Mouse (Mus musculus) liver, postnatal 0 days (tissue): ENCODE measurements around the gene Cenph.
"Not testable (repeated sequence)": the region's sequence is repeated elsewhere in the genome, so short reads cannot be mapped to it uniquely, and the experiment has no call there.

Experiments used
- CTCF ChIP-seq: sonication (generic); IDR thresholded peaks from 2 replicates; pipeline ENCODE4 v1.5.1; 2016; ENCODE audit warnings: antibody characterized with exemption, low read depth
- EP300 ChIP-seq: IDR thresholded peaks from 2 replicates; pipeline ENCODE4 v1.6.1; 2016; ENCODE audit warnings: antibody characterized with exemption, low read depth, mild to moderate bottlenecking

GRCm38 (mm10) chr13:100788057-100788456, 12.4 kb upstream of the Cenph start:
- not testable (repeated sequence) for TF ChIP-seq CTCF, EP300
